Mouse (Mus musculus): ENCODE data around the gene Mtf1.

The Mtf1 gene

GRCm38 (mm10) chr4:124850933-124851658 lies 49.2 kb downstream of the Mtf1 start, which contains the start of gene 1110065P20Rik:
Gene 1110065P20Rik, minus strand, starts transcription at chr4:124851196.
- peak; percentile 56 for DNase-seq (ENCODE audit: extremely low spot score, low spot score)

- no peak for DNase-seq (ENCODE audit: extremely low spot score, low spot score)
Observed at GRCm38 (mm10) chr4:124856294-124856693, 54.4 kb downstream of the Mtf1 start.

- DNase-seq (ENCODE audit: extremely low spot score, low spot score): no peak
Observed at GRCm38 (mm10) chr4:124858370-124858769, 56.5 kb downstream of the Mtf1 start.

- peak; percentile 83 for DNase-seq (ENCODE audit: extremely low spot score, low spot score)
Observed at GRCm38 (mm10) chr4:124860446-124860845, 58.5 kb downstream of the Mtf1 start.

GRCm38 (mm10) chr4:124861283-124862188 lies 59.6 kb downstream of the Mtf1 start, which contains the start of gene Maneal:
Gene Maneal, minus strand, starts transcription at chr4:124862171.
- peak; percentile 31 for DNase-seq (ENCODE audit: extremely low spot score, low spot score)

GRCm38 (mm10) chr4:124872719-124873118 lies 70.8 kb downstream of the Mtf1 start:
- DNase-seq (ENCODE audit: extremely low spot score, low spot score): no peak

GRCm38 (mm10) chr4:124880599-124880998 lies 78.7 kb downstream of the Mtf1 start, which contains the start of gene Epha10:
Gene Epha10, plus strand, starts transcription at chr4:124880899.
- no peak for DNase-seq (ENCODE audit: extremely low spot score, low spot score)

GRCm38 (mm10) chr4:124881341-124881908 lies 79.5 kb downstream of the Mtf1 start:
- DNase-seq (ENCODE audit: extremely low spot score, low spot score): peak; percentile 88

GRCm38 (mm10) chr4:124882151-124882729 lies 80.3 kb downstream of the Mtf1 start:
- DNase-seq (ENCODE audit: extremely low spot score, low spot score): peak; percentile 58

GRCm38 (mm10) chr4:124888702-124889101 lies 86.8 kb downstream of the Mtf1 start:
- no peak for DNase-seq (ENCODE audit: extremely low spot score, low spot score)

- no peak for DNase-seq (ENCODE audit: extremely low spot score, low spot score)
Observed at GRCm38 (mm10) chr4:124889935-124890334, 88.0 kb downstream of the Mtf1 start.

GRCm38 (mm10) chr4:124890831-124891230 lies 88.9 kb downstream of the Mtf1 start:
- no peak for DNase-seq (ENCODE audit: extremely low spot score, low spot score)

GRCm38 (mm10) chr4:124893769-124894168 lies 91.9 kb downstream of the Mtf1 start:
- no peak for DNase-seq (ENCODE audit: extremely low spot score, low spot score)

GRCm38 (mm10) chr4:124894508-124895428 lies 92.9 kb downstream of the Mtf1 start:
- peak; percentile 42 for DNase-seq (ENCODE audit: extremely low spot score, low spot score)

GRCm38 (mm10) chr4:124898428-124898827 lies 96.5 kb downstream of the Mtf1 start:
- DNase-seq (ENCODE audit: extremely low spot score, low spot score): no peak

All from neural tube, embryonic 10.5 days (tissue).